Mouse (Mus musculus) liver, postnatal 0 days (tissue): ENCODE measurements around the gene Tsks. TPM values are rescaled to one million over a fixed set of nuclear protein-coding genes. Genes with fewer than 3 reads are reported as not detected.

Experiments
- ATAC-seq: fragments of 200-750 bp; cut with Nextera tagmentation; 2 replicates; pipeline ENCODE4 v1.8.0; 2017; ENCODE audit warnings: mild to moderate bottlenecking, moderate library complexity
- DNase-seq: peaks from one replicate; pipeline ENCODE4 v3.0.0-alpha.2; 2016
- H3K27ac ChIP-seq: fragments of 300-500 bp; sonication (generic); 2 replicates; pipeline ENCODE4 v1.5.1; 2014; ENCODE audit warnings: antibody characterized with exemption, moderate library complexity, mild to moderate bottlenecking, low read depth
- H3K27me3 ChIP-seq: fragments of 300-500 bp; sonication (generic); 2 replicates; pipeline ENCODE4 v1.6.1; 2014; ENCODE audit warnings: low read length, control low read depth, mixed read lengths; ENCODE audit not compliant: insufficient read depth
- H3K36me3 ChIP-seq: fragments of 300-500 bp; sonication (generic); replicated peaks from 2 replicates; pipeline ENCODE4 v1.6.1; 2014; ENCODE audit warnings: mild to moderate bottlenecking, control low read depth, low read length, moderate library complexity, mixed read lengths; ENCODE audit not compliant: insufficient read depth
- H3K4me1 ChIP-seq: fragments of 300-500 bp; sonication (generic); 2 replicates; pipeline ENCODE4 v1.6.1; 2014; ENCODE audit warnings: antibody characterized with exemption, mild to moderate bottlenecking, control low read depth; ENCODE audit not compliant: insufficient read depth
- H3K4me2 ChIP-seq: fragments of 300-500 bp; sonication (generic); 2 replicates; pipeline ENCODE4 v1.6.1; 2014; ENCODE audit warnings: low read depth, mild to moderate bottlenecking, low read length, moderate library complexity, mixed read lengths
- H3K4me3 ChIP-seq: fragments of 300-500 bp; sonication (generic); 2 replicates; pipeline ENCODE4 v1.5.1; 2014; ENCODE audit warnings: low read depth, low read length
- H3K9ac ChIP-seq: fragments of 300-500 bp; sonication (generic); replicated peaks from 2 replicates; pipeline ENCODE4 v1.6.1; 2014; ENCODE audit warnings: mild to moderate bottlenecking, moderate library complexity
- H3K9me3 ChIP-seq: fragments of 300-500 bp; sonication (generic); 2 replicates; pipeline ENCODE4 v1.6.1; 2016; ENCODE audit warnings: mild to moderate bottlenecking, control low read depth, low read length, mixed read lengths
- CTCF ChIP-seq: sonication (generic); IDR thresholded peaks from 2 replicates; pipeline ENCODE4 v1.5.1; 2016; ENCODE audit warnings: antibody characterized with exemption, low read depth
- EP300 ChIP-seq: IDR thresholded peaks from 2 replicates; pipeline ENCODE4 v1.6.1; 2016; ENCODE audit warnings: antibody characterized with exemption, low read depth, mild to moderate bottlenecking
- WGBS: fragments of 180-500 bp; shearing (Covaris S2); extraction: QIAGEN DNeasy Blood & Tissue Kit; methylation state at CpG from one replicate; pipeline ENCODE4 v1.1.7; 2014; ENCODE audit not compliant: insufficient replicate concordance; 5-methylcytosine and 5-hydroxymethylcytosine counted together
- polyA plus RNA-seq: library from polyadenylated mRNA; unstranded; fragments of >200 nt; fragmentation: Nextera tagmentation; extraction: Ambion mirVana; gene quantifications from 2 replicates; pipeline ENCODE4 v1.2.1, GENCODE M21; 2015

Tsks gene
- polyA plus RNA-seq, 1 experiment from 2014 or later = 0.06 TPM

DNA sequence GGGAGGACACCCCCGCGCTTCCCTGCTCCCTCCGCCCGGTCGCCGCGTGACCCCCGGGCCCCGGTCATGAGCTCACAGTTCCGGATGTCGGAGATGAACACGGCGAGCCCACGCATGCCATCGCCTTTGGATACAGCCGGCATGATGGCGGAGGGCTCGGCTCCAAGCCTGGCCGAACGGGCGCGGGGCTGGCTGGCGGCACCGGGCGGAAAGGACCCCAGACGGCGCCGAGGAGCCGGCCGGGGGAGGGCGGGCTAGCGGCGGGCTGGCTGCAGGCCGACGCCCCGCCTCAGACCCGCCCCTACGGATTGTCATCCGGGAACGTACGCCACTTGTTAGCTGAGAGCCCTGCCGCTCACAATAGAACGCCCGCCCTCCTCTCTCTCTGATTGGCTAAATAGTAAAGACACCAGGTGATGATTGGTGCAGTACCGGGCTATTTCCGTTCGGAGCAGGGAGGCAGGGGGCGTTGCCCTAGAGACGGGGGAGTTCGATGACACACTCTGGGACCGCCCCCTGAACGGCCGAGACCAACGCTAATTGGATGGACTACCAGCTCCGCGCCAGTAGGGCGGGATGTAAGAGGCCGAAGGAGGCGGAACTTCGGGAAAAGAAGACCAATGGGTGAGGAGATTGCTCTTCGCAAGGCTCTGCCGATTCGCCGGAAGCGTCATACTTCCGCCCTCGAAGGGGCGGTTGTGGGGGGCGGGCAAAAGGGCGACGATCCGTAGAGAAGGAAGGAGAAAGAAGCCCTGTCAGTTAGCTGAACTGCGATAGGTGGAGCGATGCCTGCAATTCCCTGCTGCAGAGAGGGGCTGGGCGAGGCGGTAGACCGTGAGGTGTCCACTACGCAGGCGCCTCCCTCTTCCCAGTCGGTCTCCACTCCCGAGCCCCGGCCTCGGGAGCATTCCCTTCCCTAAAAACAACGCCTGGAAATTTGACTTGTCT, 13.5 kb upstream of the Tsks start, which contains the start of gene Ap2a1:
Ap2a1 (minus strand) TSS at position 293 of the 948 bp plus-strand sequence.
- DNase-seq = peak; percentile 100
- peak within 1 kb of the TSS; percentile 90 for H3K27ac ChIP-seq
- H3K9me3 ChIP-seq = no peaks in the 10 kb centered on the region
- H3K27me3 ChIP-seq = no peaks in the 10 kb centered on the region
- peaks cover 13% of the 10 kb centered on the region for H3K36me3 ChIP-seq
- peak within 1 kb of the TSS; percentile 86 for H3K4me2 ChIP-seq
- peaks cover 19% of the 10 kb centered on the region for H3K4me1 ChIP-seq
- TF ChIP-seq CTCF (no peak; the same call in 1 of the 2 replicates), EP300 (peak; percentile 62)
- 1% methylated on average over 81 of the region's 84 CpGs for WGBS
- peak within 1 kb of the TSS; percentile 99 for H3K4me3 ChIP-seq
- peak within 1 kb of the TSS; percentile 93 for H3K9ac ChIP-seq
- peak; percentile 97 for ATAC-seq

DNA sequence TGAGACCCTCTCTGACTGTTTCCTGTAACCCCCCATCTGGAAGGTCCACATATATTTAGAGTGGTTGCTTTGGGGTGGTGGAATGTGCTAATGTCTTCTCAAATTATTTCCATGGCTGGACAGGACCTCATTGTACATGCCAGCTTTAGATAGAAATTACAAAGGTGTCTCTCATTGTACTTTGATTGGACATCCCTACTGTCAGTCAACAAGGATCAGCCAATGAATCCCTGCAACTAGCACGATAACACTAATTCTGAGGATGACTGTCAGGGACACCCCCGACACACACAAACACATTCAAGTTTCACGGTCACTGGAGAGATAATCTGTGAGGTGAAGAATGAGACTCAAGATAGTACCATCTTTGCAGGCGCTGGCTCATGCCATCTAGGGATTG, 4.3 kb upstream of the Tsks start:
- no peaks in the 10 kb centered on the region for H3K36me3 ChIP-seq
- no peak overlapping the region for H3K4me2 ChIP-seq
- 0 out of 2 replicates have a peak, but pooled peaks cover 5% of the 10 kb centered on the region for H3K9me3 ChIP-seq
- H3K27me3 ChIP-seq = no peaks in the 10 kb centered on the region
- 81% methylated on average over 4 of the region's 4 CpGs for WGBS
- no peak overlapping the region for H3K27ac ChIP-seq
- H3K4me1 ChIP-seq = no peaks in the 10 kb centered on the region
- ATAC-seq (no peak), DNase-seq (no peak)
- no peak overlapping the region for H3K4me3 ChIP-seq
- no peak overlapping the region for H3K9ac ChIP-seq
- TF ChIP-seq EP300 (no peak), CTCF (no peak)

DNA sequence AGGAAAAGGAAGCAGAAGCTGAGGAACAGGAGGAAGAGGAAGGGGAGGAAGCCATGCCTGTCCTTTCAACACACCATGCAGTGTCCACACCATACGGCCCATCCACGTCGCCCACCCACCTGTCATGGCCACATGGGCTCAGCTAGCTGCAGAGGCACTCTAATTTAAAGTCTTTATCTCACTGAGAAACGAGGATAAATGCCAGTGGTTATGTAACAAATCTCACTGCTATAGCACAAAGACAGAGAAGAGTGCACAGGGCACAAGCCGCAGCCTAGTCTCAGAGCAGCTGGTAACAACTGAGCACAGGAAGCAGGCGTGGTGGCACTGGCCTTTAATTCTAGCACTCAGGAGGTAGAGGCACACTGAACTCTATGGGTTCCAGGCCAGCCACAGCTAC, 6.9 kb downstream of the Tsks start:
- no peak for ATAC-seq
- no peak overlapping the region for H3K4me2 ChIP-seq
- WGBS = 46% methylated on average over 6 of the region's 6 CpGs
- H3K4me1 ChIP-seq = peaks cover 16% of the 10 kb centered on the region
- no peak overlapping the region for H3K4me3 ChIP-seq
- H3K9ac ChIP-seq = no peak overlapping the region
- H3K27ac ChIP-seq = no peak overlapping the region
- H3K27me3 ChIP-seq = peaks cover 21% of the 10 kb centered on the region
- no peaks in the 10 kb centered on the region for H3K9me3 ChIP-seq
- no peaks in the 10 kb centered on the region for H3K36me3 ChIP-seq
- TF ChIP-seq EP300 (no peak), CTCF (no peak)
- DNase-seq = no peak

DNA sequence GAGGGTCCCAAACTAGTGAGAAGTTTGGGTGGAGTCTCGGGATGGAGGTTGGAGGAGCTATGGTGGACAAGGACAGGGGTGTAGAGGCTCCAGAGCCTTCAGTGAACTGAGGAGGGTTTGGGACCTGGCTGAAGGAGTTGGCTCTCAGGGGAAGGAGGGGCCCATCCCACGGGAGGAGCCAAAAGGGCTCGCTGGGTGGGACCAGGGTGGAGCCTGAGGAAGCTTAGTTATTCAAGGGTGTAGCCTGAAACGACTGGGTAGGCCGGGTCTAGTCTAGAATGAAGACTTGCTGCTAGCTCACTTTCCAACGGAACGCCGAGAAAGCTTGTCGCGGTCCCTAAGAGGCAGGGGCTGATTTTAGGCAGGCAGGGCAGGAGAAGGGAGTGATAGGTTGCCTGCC, 9.0 kb downstream of the Tsks start:
- H3K9ac ChIP-seq = no peak overlapping the region
- no peaks in the 10 kb centered on the region for H3K9me3 ChIP-seq
- peaks cover 21% of the 10 kb centered on the region for H3K27me3 ChIP-seq
- peak; percentile 55 for ATAC-seq
- H3K4me3 ChIP-seq = peak overlapping the region; percentile 60
- H3K36me3 ChIP-seq = no peaks in the 10 kb centered on the region
- peak; percentile 71 for DNase-seq
- no peak for TF ChIP-seq EP300
- no peak for TF ChIP-seq CTCF
- H3K4me2 ChIP-seq = peak overlapping the region; percentile 97
- 2% methylated on average over 10 of the region's 10 CpGs for WGBS
- H3K27ac ChIP-seq = no peak overlapping the region
- peaks cover 16% of the 10 kb centered on the region for H3K4me1 ChIP-seq

DNA sequence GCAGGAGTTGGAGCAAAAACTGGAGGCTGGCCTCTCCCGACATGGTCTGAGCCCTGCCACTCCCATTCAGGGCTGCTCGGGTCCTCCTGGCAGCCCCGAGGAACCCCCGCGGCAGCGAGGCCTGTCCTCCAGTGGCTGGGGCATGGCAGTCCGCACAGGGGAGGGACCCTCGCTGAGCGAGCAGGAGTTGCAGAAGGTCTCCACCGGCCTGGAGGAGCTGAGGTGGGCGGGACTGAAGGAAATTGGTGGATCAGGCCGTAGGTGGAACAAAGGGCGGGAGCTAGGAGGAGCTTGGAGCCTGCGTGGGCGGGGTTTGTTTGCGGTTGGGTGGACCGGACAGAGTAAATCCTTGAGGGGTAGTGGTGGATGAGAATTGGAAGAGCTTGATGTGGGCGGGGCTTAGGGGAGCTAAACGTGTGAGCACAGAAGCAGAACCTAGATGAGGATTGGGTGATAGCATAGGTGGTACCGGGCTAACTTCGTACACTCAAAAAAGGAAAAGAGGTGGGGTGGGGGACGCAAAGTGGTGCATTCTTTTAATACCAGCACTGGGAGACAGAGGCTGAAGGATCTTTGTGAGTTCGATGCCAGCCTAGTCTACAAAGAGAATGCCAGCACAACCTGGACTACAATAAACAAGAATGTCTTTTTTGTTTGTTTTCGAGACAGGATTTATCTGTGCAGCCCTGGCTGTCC, 9.8 kb downstream of the Tsks start:
- Histone ChIP-seq H3K9ac (peak overlapping the region; percentile 58), H3K4me1 (peaks cover 16% of the 10 kb centered on the region), H3K4me3 (peak overlapping the region; percentile 60), H3K9me3 (no peaks in the 10 kb centered on the region), H3K27ac (peak overlapping the region; percentile 68), H3K27me3 (peaks cover 21% of the 10 kb centered on the region), H3K4me2 (peak overlapping the region; percentile 97), H3K36me3 (no peaks in the 10 kb centered on the region)
- WGBS = 5% methylated on average over 24 of the region's 24 CpGs
- ATAC-seq (peak; percentile 92), DNase-seq (peak; percentile 91)
- TF ChIP-seq EP300 (no peak), CTCF (no peak)

DNA sequence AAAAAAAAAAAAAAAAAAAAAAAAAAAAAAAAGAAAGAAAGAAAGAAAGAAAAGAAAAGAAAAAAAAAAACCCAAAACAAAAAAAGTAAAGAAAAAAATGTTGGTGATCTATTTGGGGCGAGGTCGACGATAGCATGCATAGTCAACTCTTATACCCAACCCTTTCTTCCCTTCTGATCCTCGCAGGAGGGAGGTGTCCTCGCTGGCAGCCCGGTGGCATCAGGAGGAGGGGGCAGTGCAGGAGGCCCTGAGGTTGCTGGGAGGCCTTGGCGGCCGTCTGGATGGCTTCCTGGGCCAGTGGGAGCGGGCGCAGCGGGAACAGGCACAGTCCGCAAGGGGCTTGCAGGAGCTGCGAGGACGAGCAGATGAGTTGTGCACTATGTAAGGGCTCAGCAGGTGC, 10.6 kb downstream of the Tsks start:
- ATAC-seq (no peak), DNase-seq (peak; percentile 13)
- Histone ChIP-seq H3K4me1 (peaks cover 16% of the 10 kb centered on the region), H3K27ac (no peak overlapping the region), H3K27me3 (peaks cover 21% of the 10 kb centered on the region), H3K4me3 (no peak overlapping the region), H3K4me2 (no peak overlapping the region), H3K36me3 (no peaks in the 10 kb centered on the region), H3K9me3 (no peaks in the 10 kb centered on the region), H3K9ac (no peak overlapping the region)
- WGBS = 72% methylated on average over 14 of the region's 14 CpGs
- TF ChIP-seq EP300 = no peak
- no peak for TF ChIP-seq CTCF
